Mouse (Mus musculus) neural tube, embryonic 11.5 days (tissue): ENCODE data around the gene Lsm4. TPM values are rescaled to one million over a fixed set of nuclear protein-coding genes. Genes with fewer than 3 reads are reported as not detected.

Experiments used
- ATAC-seq: fragments of 200-750 bp; cut with Nextera tagmentation; 2 replicates; pipeline ENCODE4 v1.8.0; 2017; ENCODE audit warnings: moderate number of reproducible peaks, mild to moderate bottlenecking, moderate TSS enrichment, moderate library complexity; ENCODE audit not compliant: insufficient read depth, low FRiP score, low TSS enrichment
- DNase-seq: peaks from one replicate; pipeline ENCODE4 v3.0.0-alpha.2; 2015; ENCODE audit warnings: low spot score
- H3K27ac ChIP-seq: fragments of 300-500 bp; sonication (generic); 2 replicates; pipeline ENCODE4 v1.5.1; 2014; ENCODE audit warnings: low read depth, mild to moderate bottlenecking, low read length
- H3K27me3 ChIP-seq: fragments of 300-500 bp; sonication (generic); 2 replicates; pipeline ENCODE4 v1.6.1; 2014; ENCODE audit warnings: mild to moderate bottlenecking, low read length, mixed read lengths; ENCODE audit not compliant: control insufficient read depth, insufficient read depth
- H3K36me3 ChIP-seq: fragments of 300-500 bp; sonication (generic); 2 replicates; pipeline ENCODE4 v1.6.1; 2014; ENCODE audit warnings: mild to moderate bottlenecking, low read length, moderate library complexity, mixed read lengths; ENCODE audit not compliant: control insufficient read depth, insufficient read depth
- H3K4me1 ChIP-seq: fragments of 300-500 bp; sonication (generic); 2 replicates; pipeline ENCODE4 v1.6.1; 2014; ENCODE audit warnings: low read length, mixed read lengths; ENCODE audit not compliant: control insufficient read depth, insufficient read depth
- H3K4me2 ChIP-seq: fragments of 300-500 bp; sonication (generic); 2 replicates; pipeline ENCODE4 v1.6.1; 2014; ENCODE audit warnings: low read depth, mild to moderate bottlenecking, moderate library complexity
- H3K4me3 ChIP-seq: fragments of 300-500 bp; sonication (generic); 2 replicates; pipeline ENCODE4 v1.5.1; 2014; ENCODE audit warnings: low read depth, low read length
- H3K9ac ChIP-seq: fragments of 300-500 bp; sonication (generic); 2 replicates; pipeline ENCODE4 v1.6.1; 2014; ENCODE audit warnings: mild to moderate bottlenecking, low read length
- H3K9me3 ChIP-seq: fragments of 300-500 bp; sonication (generic); 2 replicates; pipeline ENCODE4 v1.6.1; 2016; ENCODE audit warnings: low read length; ENCODE audit not compliant: control insufficient read depth
- WGBS: fragments of 180-500 bp; shearing (Covaris S2); extraction: QIAGEN DNeasy Blood & Tissue Kit; methylation state at CpG from one replicate; pipeline ENCODE4 v1.1.7; 2014; 5-methylcytosine and 5-hydroxymethylcytosine counted together
- polyA plus RNA-seq: library from polyadenylated mRNA; unstranded; fragments of >200 nt; fragmentation: Nextera tagmentation; extraction: Ambion mirVana; gene quantifications from 2 replicates; pipeline ENCODE4 v1.2.1, GENCODE M21; 2014

The Lsm4 gene
- polyA plus RNA-seq, 1 experiment from 2014 or later, result 298 TPM

GRCm38 (mm10) chr8:70698310-70699109, 25.5 kb downstream of the Lsm4 start, which contains the start of gene Jund:
Gene Jund, plus strand, starts transcription at chr8:70698949.
- H3K4me2 ChIP-seq, result peak within 1 kb of the TSS; percentile 49
- H3K4me1 ChIP-seq, result peaks cover 36% of the 10 kb centered on the region
- peak within 1 kb of the TSS; percentile 83 for H3K4me3 ChIP-seq
- peak; percentile 84 for ATAC-seq
- H3K9me3 ChIP-seq, result no peaks in the 10 kb centered on the region
- peak within 1 kb of the TSS; percentile 98 for H3K27ac ChIP-seq
- peak; percentile 100 for DNase-seq
- under 1% methylated on average over 68 of the region's 69 CpGs for WGBS
- peak within 1 kb of the TSS; percentile 83 for H3K9ac ChIP-seq
- no peaks in the 10 kb centered on the region for H3K27me3 ChIP-seq
- no peaks in the 10 kb centered on the region for H3K36me3 ChIP-seq

- H3K4me2 ChIP-seq, result peak overlapping the region; percentile 49
- H3K27ac ChIP-seq, result peak overlapping the region; percentile 98
- H3K9me3 ChIP-seq, result no peaks in the 10 kb centered on the region
- H3K4me1 ChIP-seq, result peaks cover 35% of the 10 kb centered on the region
- H3K27me3 ChIP-seq, result no peaks in the 10 kb centered on the region
- ATAC-seq (peak; percentile 16), DNase-seq (no peak)
- under 1% methylated on average over 68 of the region's 89 CpGs for whole genome bisulfite sequencing
- peak overlapping the region; percentile 83 for H3K4me3 ChIP-seq
- peak overlapping the region; percentile 83 for H3K9ac ChIP-seq
- H3K36me3 ChIP-seq, result no peaks in the 10 kb centered on the region
Measured at GRCm38 (mm10) chr8:70699116-70699833, 26.2 kb downstream of the Lsm4 start.

- no peaks in the 10 kb centered on the region for H3K9me3 ChIP-seq
- H3K4me1 ChIP-seq, result peaks cover 35% of the 10 kb centered on the region
Measured at GRCm38 (mm10) chr8:70699834-70700554, 26.9 kb downstream of the Lsm4 start.

DNA sequence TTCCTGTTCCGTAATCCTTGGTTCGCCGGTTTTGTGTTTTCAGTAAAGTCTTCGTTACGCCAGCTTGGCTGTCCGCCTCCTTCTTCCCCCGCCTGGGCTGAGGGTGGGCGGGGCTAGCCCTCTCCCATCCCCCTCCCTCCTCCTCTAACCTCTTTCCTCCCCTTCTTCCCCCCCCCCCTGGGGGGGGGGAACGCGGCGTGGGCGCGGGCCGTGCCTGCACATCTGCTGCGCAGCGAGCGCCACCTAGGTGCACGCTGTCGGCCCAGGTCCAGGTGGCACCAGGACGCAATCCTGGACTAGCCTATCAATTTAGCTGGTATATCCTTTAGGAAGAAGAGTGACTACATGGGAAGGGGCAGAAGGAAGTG, 27.5 kb downstream of the Lsm4 start:
- H3K4me2 ChIP-seq, result peak overlapping the region; percentile 49
- peaks cover 31% of the 10 kb centered on the region for H3K4me1 ChIP-seq
- no peaks in the 10 kb centered on the region for H3K9me3 ChIP-seq
- peak overlapping the region; percentile 83 for H3K4me3 ChIP-seq
- peak overlapping the region; percentile 83 for H3K9ac ChIP-seq
- ATAC-seq (no peak), DNase-seq (peak; percentile 95)
- under 1% methylated on average over 20 of the region's 20 CpGs for WGBS
- H3K27me3 ChIP-seq, result no peaks in the 10 kb centered on the region
- H3K36me3 ChIP-seq, result no peaks in the 10 kb centered on the region
- peak overlapping the region; percentile 98 for H3K27ac ChIP-seq

More at GRCm38 (mm10) chr8:70699834-70700554, 26.9 kb downstream of the Lsm4 start:
- under 1% methylated on average over 57 of the region's 59 CpGs for WGBS
- peak overlapping the region; percentile 83 for H3K4me3 ChIP-seq
- DNase-seq, result peak; percentile 88
- H3K4me2 ChIP-seq, result peak overlapping the region; percentile 49
- no peaks in the 10 kb centered on the region for H3K36me3 ChIP-seq
- H3K27ac ChIP-seq, result peak overlapping the region; percentile 98
- no peak for ATAC-seq
- H3K9ac ChIP-seq, result peak overlapping the region; percentile 83
- no peaks in the 10 kb centered on the region for H3K27me3 ChIP-seq

DNA sequence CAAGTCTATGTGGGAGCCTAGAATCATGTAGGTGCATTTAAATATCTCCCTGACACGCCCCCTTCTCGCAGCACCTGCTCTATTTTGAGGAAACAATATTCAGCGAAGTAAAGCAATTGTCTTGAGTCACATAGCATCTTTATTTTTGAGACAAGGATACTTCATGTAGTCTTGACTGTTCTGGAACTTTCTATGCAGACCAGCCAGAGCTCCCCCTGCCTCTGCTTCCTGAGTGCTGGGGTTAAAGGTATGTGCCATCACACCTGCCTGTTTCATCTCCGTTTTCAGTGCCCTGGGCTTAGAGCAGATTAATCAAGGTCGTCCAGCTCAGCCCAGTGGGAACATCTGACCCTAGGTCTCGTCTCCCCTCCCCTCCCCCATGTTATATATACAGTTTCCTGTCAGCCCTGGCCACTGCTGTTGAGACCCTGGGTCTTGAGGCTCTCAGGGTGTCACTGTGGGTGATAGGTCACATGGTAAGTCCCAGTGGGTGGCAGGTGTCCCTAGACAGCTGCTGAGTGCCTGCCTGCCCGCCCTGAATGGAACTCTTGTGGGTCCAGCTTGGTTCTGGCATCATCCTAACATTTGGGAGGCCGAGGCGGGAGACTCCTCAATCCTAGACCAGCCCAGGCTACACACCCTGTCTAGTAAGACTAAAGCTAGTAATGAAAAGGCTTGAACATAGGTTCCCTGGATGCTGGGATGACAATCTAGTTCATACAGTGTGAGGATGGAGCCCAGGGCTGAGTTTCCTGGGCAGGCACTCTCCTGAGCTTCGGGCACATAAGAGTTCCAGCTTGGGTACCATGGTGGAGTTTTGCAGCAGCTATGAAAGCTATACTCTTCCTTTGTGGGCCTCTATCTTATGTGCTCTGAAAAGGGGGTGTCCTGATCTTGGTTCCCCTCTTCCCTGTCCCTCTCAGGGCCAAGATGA, 28.3 kb downstream of the Lsm4 start:
- peak overlapping the region; percentile 83 for H3K9ac ChIP-seq
- DNase-seq (no peak), ATAC-seq (no peak)
- peaks cover 24% of the 10 kb centered on the region for H3K4me1 ChIP-seq
- no peaks in the 10 kb centered on the region for H3K36me3 ChIP-seq
- peak overlapping the region; percentile 83 for H3K4me3 ChIP-seq
- peak overlapping the region; percentile 98; the same call in 1 of the 2 replicates for H3K27ac ChIP-seq
- no peaks in the 10 kb centered on the region for H3K9me3 ChIP-seq
- H3K4me2 ChIP-seq, result peak overlapping the region; percentile 49
- no peaks in the 10 kb centered on the region for H3K27me3 ChIP-seq
- 57% methylated on average over 10 of the region's 10 CpGs for WGBS

DNA sequence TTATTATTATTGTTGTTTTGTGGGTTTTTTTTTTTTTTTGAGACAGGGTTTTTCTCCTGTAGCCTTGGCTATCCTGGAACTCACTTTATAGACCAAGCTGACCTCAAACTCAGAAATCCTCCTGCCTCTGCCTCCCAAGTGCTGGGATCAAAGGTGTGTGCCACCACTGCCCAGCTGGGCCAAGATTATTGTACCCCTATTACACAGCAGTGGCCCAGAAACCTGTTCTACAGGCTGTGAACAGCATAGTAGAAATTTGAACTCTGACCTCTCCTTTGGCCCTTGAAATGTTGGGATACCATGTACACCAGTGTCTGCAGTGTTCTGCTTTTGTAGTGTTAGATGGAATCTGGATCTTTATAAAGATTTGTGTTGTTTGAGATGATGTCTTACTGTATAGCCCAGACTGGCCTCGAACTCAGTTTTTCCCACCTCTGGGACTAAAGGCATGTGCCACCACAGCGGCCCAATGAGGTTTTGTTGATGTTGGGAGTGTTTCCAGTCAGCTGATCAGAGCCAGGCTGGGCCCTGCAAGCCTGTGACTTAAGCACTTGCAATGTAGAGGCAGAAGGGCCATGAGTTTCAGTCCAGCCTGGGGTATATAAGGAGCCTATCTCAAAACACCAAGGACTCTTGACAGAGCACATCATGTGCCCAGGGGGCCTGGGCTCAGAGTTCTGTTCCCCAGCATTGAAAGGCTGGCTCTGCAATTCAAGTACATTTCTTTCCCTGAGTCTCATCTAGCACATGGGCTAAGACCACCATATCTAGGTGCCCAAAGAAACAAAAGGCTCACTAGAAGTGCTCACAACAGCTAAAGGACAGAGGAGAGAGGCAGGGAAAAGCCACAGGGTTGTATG, 29.2 kb downstream of the Lsm4 start:
- H3K9ac ChIP-seq, result no peak overlapping the region
- ATAC-seq (no peak), DNase-seq (no peak)
- peak overlapping the region; percentile 10 for H3K4me3 ChIP-seq
- no peak overlapping the region for H3K27ac ChIP-seq
- no peaks in the 10 kb centered on the region for H3K9me3 ChIP-seq
- H3K27me3 ChIP-seq, result no peaks in the 10 kb centered on the region
- 83% methylated on average over 2 of the region's 2 CpGs for WGBS
- H3K36me3 ChIP-seq, result no peaks in the 10 kb centered on the region
- H3K4me2 ChIP-seq, result peak overlapping the region; percentile 49
- peaks cover 15% of the 10 kb centered on the region for H3K4me1 ChIP-seq

GRCm38 (mm10) chr8:70702842-70703182, 29.8 kb downstream of the Lsm4 start:
- peak overlapping the region; percentile 49; the same call in 1 of the 2 replicates for H3K4me2 ChIP-seq
- H3K9me3 ChIP-seq, result no peaks in the 10 kb centered on the region
- DNase-seq, result no peak
- no peaks in the 10 kb centered on the region for H3K36me3 ChIP-seq
- H3K27me3 ChIP-seq, result no peaks in the 10 kb centered on the region
- H3K27ac ChIP-seq, result no peak overlapping the region
- H3K4me3 ChIP-seq, result no peak overlapping the region
- no peak for ATAC-seq
- no peak overlapping the region for H3K9ac ChIP-seq
- WGBS, result 94% methylated on average over 3 of the region's 3 CpGs
- H3K4me1 ChIP-seq, result peaks cover 13% of the 10 kb centered on the region
